Mouse (Mus musculus) small intestine, adult 2 months (tissue): ENCODE results near the gene Tnip2.

Source experiments
- CTCF ChIP-seq: fragments of 200-500 bp; IDR thresholded peaks from 2 replicates; pipeline ENCODE4 v1.5.1; 2012; ENCODE audit warnings: low read depth, mild to moderate bottlenecking, control low read depth, inconsistent platforms, low read length, moderate library complexity, mixed read lengths; ENCODE audit not compliant: insufficient replicate concordance, insufficient read length; ENCODE audit errors: extremely low read depth
- POLR2A ChIP-seq: fragments of 200-500 bp; IDR thresholded peaks from 2 replicates; pipeline ENCODE4 v1.6.1; 2012; ENCODE audit warnings: low read depth, mild to moderate bottlenecking, control low read depth, inconsistent platforms, low read length, moderate library complexity

DNA sequence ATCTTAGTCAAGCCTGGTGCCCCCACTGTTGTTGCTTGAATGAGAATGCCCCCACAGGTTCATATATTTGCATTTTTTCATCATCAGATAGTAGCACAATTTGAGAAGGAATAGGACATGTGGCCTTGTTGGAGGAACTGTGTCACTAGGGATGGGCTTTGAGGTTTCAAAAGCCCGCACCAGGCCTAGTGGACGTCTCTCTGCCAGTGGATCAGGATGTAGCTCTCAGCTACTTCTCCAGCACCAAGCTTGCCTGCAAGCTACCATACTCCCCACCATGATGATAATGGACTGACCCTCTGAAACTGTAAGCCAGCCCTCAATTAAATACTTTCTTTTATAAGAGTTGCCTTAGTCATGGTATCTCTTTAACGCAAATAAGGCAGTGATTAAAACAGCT lies 1.3 kb downstream of the Tnip2 start:
- TF ChIP-seq POLR2A = no peak
- TF ChIP-seq CTCF = no peak
